Mouse (Mus musculus) midbrain, embryonic 14.5 days (tissue): ENCODE measurements at regions not wholly inside any gene's neighbourhood (a gene's known extent, or its start where the extent isn't known, plus 50 kb on each side); places are given as distances from the start of the nearest gene placed in this dataset.
A peak's percentile ranks its signal among the peaks of the same experiment; 100 is the strongest.
"Not testable (repeated sequence)": the region's sequence is repeated elsewhere in the genome, so short reads cannot be mapped to it uniquely, and the experiment has no call there.

Experiments
- ATAC-seq: fragments of 200-750 bp; cut with Nextera tagmentation; 2 replicates; pipeline ENCODE4 v1.8.0; 2017; ENCODE audit warnings: moderate number of reproducible peaks, moderate library complexity; ENCODE audit not compliant: low FRiP score, low TSS enrichment
- DNase-seq: peaks from one replicate; pipeline ENCODE4 v3.0.0-alpha.2; 2015
- H3K27ac ChIP-seq: fragments of 300-500 bp; sonication (generic); replicated peaks from 2 replicates; pipeline ENCODE4 v1.5.1; 2014; ENCODE audit warnings: mild to moderate bottlenecking, low read depth, low read length, moderate library complexity
- H3K27me3 ChIP-seq: fragments of 300-500 bp; sonication (generic); 2 replicates; pipeline ENCODE4 v1.6.1; 2014; ENCODE audit warnings: low read length, control low read depth, mixed read lengths; ENCODE audit not compliant: control insufficient read depth, insufficient read depth
- H3K36me3 ChIP-seq: fragments of 300-500 bp; sonication (generic); 2 replicates; pipeline ENCODE4 v1.6.1; 2014; ENCODE audit warnings: low read length, control low read depth; ENCODE audit not compliant: control insufficient read depth, insufficient read depth
- H3K4me1 ChIP-seq: fragments of 300-500 bp; sonication (generic); 2 replicates; pipeline ENCODE4 v1.6.1; 2014; ENCODE audit warnings: mild to moderate bottlenecking, antibody characterized with exemption, low read length, control low read depth; ENCODE audit not compliant: control insufficient read depth, insufficient read depth
- H3K4me2 ChIP-seq: fragments of 300-500 bp; sonication (generic); 2 replicates; pipeline ENCODE4 v1.6.1; 2014; ENCODE audit warnings: mild to moderate bottlenecking, low read length, moderate library complexity
- H3K4me3 ChIP-seq: fragments of 300-500 bp; sonication (generic); replicated peaks from 2 replicates; pipeline ENCODE4 v1.5.1; 2014; ENCODE audit warnings: low read depth, low read length
- H3K9ac ChIP-seq: fragments of 300-500 bp; sonication (generic); replicated peaks from 2 replicates; pipeline ENCODE4 v1.6.1; 2014; ENCODE audit warnings: mild to moderate bottlenecking, low read length, moderate library complexity
- H3K9me3 ChIP-seq: fragments of 300-500 bp; sonication (generic); 2 replicates; pipeline ENCODE4 v1.6.1; 2016; ENCODE audit warnings: low read length, control low read depth, mixed read lengths; ENCODE audit not compliant: control insufficient read depth
- WGBS: fragments of 180-500 bp; shearing (Covaris S2); extraction: QIAGEN DNeasy Blood & Tissue Kit; methylation state at CpG from one replicate; pipeline ENCODE4 v1.1.7; 2014; 5-methylcytosine and 5-hydroxymethylcytosine counted together

DNA sequence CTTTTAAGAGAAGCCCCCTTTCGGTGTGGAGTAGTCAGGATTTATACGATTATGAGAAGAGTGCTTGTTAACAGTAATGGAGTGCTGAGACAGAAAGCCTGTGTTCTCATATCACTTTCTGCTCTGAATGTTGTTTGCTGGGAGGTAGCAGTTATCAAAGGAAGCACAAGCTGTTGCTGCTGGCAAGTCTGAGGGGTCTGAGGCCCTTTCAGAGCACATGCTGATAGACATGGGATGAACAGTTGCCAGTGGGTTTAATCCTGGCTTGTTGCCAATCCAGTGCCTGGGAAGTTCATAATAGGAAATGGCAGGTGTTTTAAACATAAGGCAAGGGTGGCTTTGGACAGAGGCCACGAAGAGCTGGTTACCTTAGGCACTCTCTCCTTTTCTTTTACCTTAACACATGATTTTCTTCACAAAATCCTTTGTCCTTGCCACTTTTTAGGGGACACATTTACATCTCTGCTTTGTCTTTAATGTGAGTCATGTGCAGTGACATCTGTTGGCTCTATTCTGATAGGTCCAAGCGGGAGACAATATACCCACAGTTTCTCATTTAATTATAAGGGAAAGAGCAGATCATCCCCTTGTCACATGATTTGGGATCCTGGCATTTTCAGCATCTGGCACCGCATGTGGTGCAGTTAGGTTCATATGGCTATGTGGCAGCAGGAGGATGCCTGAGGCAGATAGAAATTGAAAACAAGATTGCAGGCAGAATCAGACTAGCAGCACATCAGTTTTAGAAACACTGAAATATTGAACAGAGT, 245.7 kb downstream of the Arl6ip6 start:
- Histone ChIP-seq H3K4me2 (no peak overlapping the region), H3K36me3 (no peaks in the 10 kb centered on the region), H3K4me3 (no peak overlapping the region), H3K27me3 (no peaks in the 10 kb centered on the region), H3K9me3 (no peaks in the 10 kb centered on the region), H3K4me1 (no peaks in the 10 kb centered on the region; the same call in 1 of the 2 replicates), H3K27ac (peak overlapping the region; percentile 22; the same call in 1 of the 2 replicates), H3K9ac (no peak overlapping the region)
- peak; percentile 78 for ATAC-seq
- 49% methylated on average over 5 of the region's 5 CpGs for WGBS
- peak; percentile 75 for DNase-seq

- not testable (repeated sequence) for H3K27ac ChIP-seq, H3K9ac ChIP-seq, ATAC-seq, H3K4me1 ChIP-seq, H3K27me3 ChIP-seq, H3K4me2 ChIP-seq, H3K9me3 ChIP-seq, H3K36me3 ChIP-seq, H3K4me3 ChIP-seq
- DNase-seq: peak; percentile 61
- 50% methylated on average over 3 of the region's 3 CpGs for WGBS
These were observed 248.8 kb downstream of the Arl6ip6 start for GRCm38 (mm10) chr2:53440301-53440700.

DNA sequence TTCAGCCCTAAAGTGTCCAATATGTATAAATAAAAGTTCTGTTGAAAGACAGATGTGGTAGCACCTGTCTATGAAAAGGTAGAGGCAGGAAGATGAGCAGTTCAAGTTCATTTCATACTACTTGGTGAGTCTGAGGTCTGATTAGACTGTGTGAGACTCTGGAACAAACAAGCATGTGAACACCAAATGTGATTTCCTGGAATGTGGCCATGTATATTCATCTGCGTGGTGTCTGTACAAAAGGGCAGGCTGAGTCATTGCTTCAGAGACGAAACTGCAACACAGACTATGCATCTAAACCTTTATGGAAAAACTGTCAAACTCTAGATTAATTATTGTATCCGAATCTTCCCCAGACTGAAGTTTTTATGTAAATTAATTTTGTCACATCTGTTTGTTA, 268.7 kb downstream of the Arl6ip6 start:
- Histone ChIP-seq H3K4me3 (no peak overlapping the region), H3K27ac (no peak overlapping the region), H3K4me1 (no peaks in the 10 kb centered on the region), H3K4me2 (no peak overlapping the region), H3K9me3 (no peaks in the 10 kb centered on the region), H3K27me3 (no peaks in the 10 kb centered on the region), H3K9ac (no peak overlapping the region), H3K36me3 (no peaks in the 10 kb centered on the region)
- ATAC-seq (no peak), DNase-seq (no peak)
- WGBS: 82% methylated on average over 3 of the region's 3 CpGs

- DNase-seq: no peak
- 84% methylated on average over 4 of the region's 4 CpGs for WGBS
- Histone ChIP-seq H3K4me1 (no peaks in the 10 kb centered on the region), H3K4me3 (no peak overlapping the region), H3K27me3 (no peaks in the 10 kb centered on the region), H3K9ac (no peak overlapping the region), H3K36me3 (no peaks in the 10 kb centered on the region), H3K9me3 (no peaks in the 10 kb centered on the region), H3K4me2 (no peak overlapping the region), H3K27ac (no peak overlapping the region)
- no peak for ATAC-seq
These were observed 282.9 kb downstream of the Arl6ip6 start for GRCm38 (mm10) chr2:53474455-53474854.

- DNase-seq, H3K9ac ChIP-seq, ATAC-seq, H3K36me3 ChIP-seq, H3K4me2 ChIP-seq, H3K9me3 ChIP-seq, H3K27ac ChIP-seq, H3K4me1 ChIP-seq, H3K27me3 ChIP-seq, H3K4me3 ChIP-seq: not testable (repeated sequence)
- WGBS: 93% methylated on average over 4 of the region's 4 CpGs
These were observed 287.5 kb downstream of the Arl6ip6 start for GRCm38 (mm10) chr2:53479051-53479450.

GRCm38 (mm10) chr2:53488301-53488700, 296.8 kb downstream of the Arl6ip6 start:
- H3K27me3 ChIP-seq: no peaks in the 10 kb centered on the region
- no peaks in the 10 kb centered on the region for H3K36me3 ChIP-seq
- no peak overlapping the region for H3K27ac ChIP-seq
- WGBS: 78% methylated on average over 1 of the region's 1 CpGs
- no peaks in the 10 kb centered on the region for H3K4me1 ChIP-seq
- H3K9me3 ChIP-seq: no peaks in the 10 kb centered on the region
- H3K4me3 ChIP-seq: no peak overlapping the region
- ATAC-seq: no peak
- no peak overlapping the region for H3K9ac ChIP-seq
- no peak for DNase-seq
- no peak overlapping the region for H3K4me2 ChIP-seq

- H3K9me3 ChIP-seq: no peaks in the 10 kb centered on the region
- WGBS: 80% methylated on average over 4 of the region's 4 CpGs
- no peak for DNase-seq
- ATAC-seq: no peak
- H3K4me3 ChIP-seq: no peak overlapping the region
- no peaks in the 10 kb centered on the region for H3K36me3 ChIP-seq
- no peaks in the 10 kb centered on the region for H3K4me1 ChIP-seq
- no peak overlapping the region for H3K9ac ChIP-seq
- H3K27me3 ChIP-seq: no peaks in the 10 kb centered on the region
- no peak overlapping the region for H3K27ac ChIP-seq
- H3K4me2 ChIP-seq: no peak overlapping the region
These were observed 299.5 kb downstream of the Arl6ip6 start for GRCm38 (mm10) chr2:53490805-53491585.

GRCm38 (mm10) chr2:53492788-53493187, 301.3 kb downstream of the Arl6ip6 start:
- no peak overlapping the region for H3K4me3 ChIP-seq
- DNase-seq: no peak
- WGBS: 76% methylated on average over 2 of the region's 2 CpGs
- H3K9ac ChIP-seq: no peak overlapping the region
- H3K36me3 ChIP-seq: no peaks in the 10 kb centered on the region
- H3K27me3 ChIP-seq: no peaks in the 10 kb centered on the region
- H3K4me1 ChIP-seq: no peaks in the 10 kb centered on the region
- no peak for ATAC-seq
- H3K9me3 ChIP-seq: no peaks in the 10 kb centered on the region
- no peak overlapping the region for H3K27ac ChIP-seq
- H3K4me2 ChIP-seq: no peak overlapping the region
